Mouse (Mus musculus): Measurements from ENCODE around the gene Gfral.

GRCm38 (mm10) chr9:76168355-76168754, 45.1 kb downstream of the Gfral start:
- TF ChIP-seq GATA1 (IDR thresholded peaks at IDR 0.05; ENCODE audit: borderline replicate concordance, low read length) (no peak), FLI1 (IDR thresholded peaks at IDR 0.05; ENCODE audit: low read length) (no peak)

Measured in megakaryocyte, embryonic 14.5 days (primary cell).